Mouse (Mus musculus): Measurements from ENCODE around the gene Atxn1.

DNA sequence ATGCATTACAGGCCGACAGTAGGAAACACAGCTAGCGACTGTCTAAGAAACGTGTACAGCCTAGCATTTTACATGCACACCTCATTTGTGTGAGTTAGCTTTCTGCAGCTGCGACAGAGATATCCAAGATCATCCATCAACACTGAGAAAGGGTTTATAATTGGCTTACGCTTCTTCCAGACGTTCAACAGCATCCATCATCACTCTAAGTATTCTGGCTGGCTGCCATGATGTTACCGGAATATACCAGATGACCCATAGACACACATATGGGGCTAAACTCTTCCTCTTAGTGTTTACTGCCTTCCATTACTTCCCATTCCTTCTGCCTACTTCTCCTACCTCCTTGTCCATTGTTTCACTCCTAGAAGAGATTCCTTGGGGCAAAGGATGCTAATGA, 369.4 kb downstream of the Atxn1 start:
- TF ChIP-seq CTCF (IDR thresholded peaks at IDR 0.05; ENCODE audit: low read depth, low read length) (no peak), GATA1 (IDR thresholded peaks at IDR 0.05; ENCODE audit: borderline replicate concordance, low read length) (no peak), TAL1 (conservative IDR thresholded peaks at IDR 0.05; ENCODE audit: low read depth, low read length) (no peak), POLR2AphosphoS5 (IDR thresholded peaks at IDR 0.05; ENCODE audit: insufficient replicate concordance, low read depth, low read length) (no peak)
